8 mouse cellular contexts compared by ENCODE assay signal in the genomic region with DNA sequence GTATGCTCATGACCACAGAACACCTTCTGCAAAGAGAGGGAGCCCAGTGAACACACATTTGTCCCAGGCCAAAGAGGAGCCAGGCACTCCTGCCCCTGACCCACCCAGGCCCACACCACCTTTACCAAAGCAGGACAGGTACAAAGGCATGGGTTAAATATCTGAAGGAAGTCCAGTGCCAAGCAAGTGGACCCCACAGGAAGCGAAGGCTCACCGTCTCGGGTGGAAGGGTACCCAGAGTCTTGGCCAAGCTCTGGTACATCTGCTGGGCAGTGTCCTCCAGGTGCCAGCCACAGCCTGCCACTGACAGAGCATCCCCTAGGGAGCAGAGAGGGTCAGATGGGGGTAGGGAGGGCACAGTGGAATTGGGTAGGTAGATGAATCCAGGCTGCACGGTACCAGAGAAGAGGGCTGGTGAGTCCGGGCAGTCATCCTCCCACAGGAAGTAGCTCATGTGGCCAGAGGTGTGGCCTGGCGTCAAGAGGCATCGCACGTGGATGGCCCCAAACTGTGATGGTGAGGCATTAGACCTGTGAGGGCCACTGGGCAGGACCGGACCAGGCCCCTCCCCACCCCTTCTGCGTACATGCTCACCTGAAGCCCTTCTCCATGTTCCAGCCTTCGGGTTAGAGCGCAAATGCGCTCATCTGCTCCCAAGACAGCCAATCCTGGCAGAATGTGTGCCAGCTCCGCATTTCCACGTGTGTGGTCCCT. TPM values are rescaled to one million over a fixed set of nuclear protein-coding genes. Genes with fewer than 3 reads are reported as not detected.
DNase-seq lines count a peak whose midpoint lies in the region; ATAC-seq and TF ChIP-seq lines count a peak whose summit lies in the region.

No protein-coding gene starts in this region.

- intact Hi-C loops in left cerebral cortex, postnatal 10 days (cut with DNase I) = no loop called here

- no peak for TF ChIP-seq POLR2A in lung, adult 2 months (IDR thresholded peaks at IDR 0.05; ENCODE audit: borderline replicate concordance, extremely low read depth, low read depth, low read length)

- H3K27me3 ChIP-seq in forebrain, embryonic 14.5 days (replicated peaks; ENCODE audit: control insufficient read depth, insufficient read depth, low read length) = no peaks in the 10 kb centered on the region
- H3K27me3 ChIP-seq in liver, embryonic 12.5 days (replicated peaks) = no peaks in the 10 kb centered on the region

- peak overlapping the region; percentile 64 for H3K4me3 ChIP-seq in forebrain, embryonic 14.5 days (ENCODE audit: low read depth, low read length)
- H3K4me3 ChIP-seq in liver, embryonic 12.5 days = peak overlapping the region; percentile 73; the same call in 1 of the 2 replicates
- H3K4me3 ChIP-seq in lung, adult 2 months (replicated peaks; ENCODE audit: extremely low read depth, low read depth, low read length) = no peak overlapping the region

- 83% methylated on average over 15 of the region's 15 CpGs for WGBS in forebrain, embryonic 14.5 days
- 79% methylated on average over 15 of the region's 15 CpGs for WGBS in liver, embryonic 12.5 days (ENCODE audit: insufficient replicate concordance)
- 62% methylated on average over 15 of the region's 15 CpGs for WGBS in lung, adult 2 months

- H3K4me2 ChIP-seq in forebrain, embryonic 14.5 days (ENCODE audit: low read length) = peak overlapping the region; percentile 87
- peak overlapping the region; percentile 87 for H3K4me2 ChIP-seq in liver, embryonic 12.5 days

- H3K27ac ChIP-seq in forebrain, embryonic 14.5 days (ENCODE audit: low read depth, low read length) = no peak overlapping the region
- no peak overlapping the region for H3K27ac ChIP-seq in liver, embryonic 12.5 days

- peak overlapping the region; percentile 86 for H3K9ac ChIP-seq in forebrain, embryonic 14.5 days (ENCODE audit: low read length)
- H3K9ac ChIP-seq in liver, embryonic 12.5 days = peak overlapping the region; percentile 72; the same call in 1 of the 2 replicates

- H3K36me3 ChIP-seq in forebrain, embryonic 14.5 days (ENCODE audit: control insufficient read depth, insufficient read depth, low read length) = peaks cover 61% of the 10 kb centered on the region
- H3K36me3 ChIP-seq in liver, embryonic 12.5 days = peaks cover 64% of the 10 kb centered on the region

- ATAC-seq in forebrain, embryonic 14.5 days = no peak
- ATAC-seq in liver, embryonic 12.5 days = no peak

- peak; percentile 37 for DNase-seq in cerebellum, adult 8-10 months
- DNase-seq in cerebellum, adult 18-20 months = no peak
- DNase-seq in 416B (ENCODE audit: low read depth) = peak; percentile 54
- no peak for DNase-seq in forebrain, embryonic 14.5 days (ENCODE audit: low spot score)
- no peak for DNase-seq in left cerebral cortex, postnatal 10 days (ENCODE audit: extremely low spot score in 1 of 2, low spot score in 2 of 2)
- DNase-seq in gastrocnemius, postnatal 10 days = no peak
- DNase-seq in lung, adult 2 months = no peak

- H3K4me1 ChIP-seq in forebrain, embryonic 14.5 days (ENCODE audit: control insufficient read depth, insufficient read depth, low read length) = peaks cover 11% of the 10 kb centered on the region
- peaks cover 16% of the 10 kb centered on the region for H3K4me1 ChIP-seq in liver, embryonic 12.5 days
- H3K4me1 ChIP-seq in lung, adult 2 months (ENCODE audit: control insufficient read depth, insufficient read depth, low read length) = 0 out of 2 replicates have a peak, but pooled peaks cover 5% of the 10 kb centered on the region

- no peak for TF ChIP-seq CTCF in lung, adult 2 months (IDR thresholded peaks at IDR 0.05; ENCODE audit: insufficient read depth, low read length)

- no peaks in the 10 kb centered on the region for H3K9me3 ChIP-seq in forebrain, embryonic 14.5 days (replicated peaks; ENCODE audit: control insufficient read depth, low read length)
- no peaks in the 10 kb centered on the region for H3K9me3 ChIP-seq in liver, embryonic 12.5 days (replicated peaks)

RNA-seq across cellular contexts. Expression of gene Haghl, which starts 1.5 kb away (rescaled TPM):
- polyA plus RNA-seq in forebrain, embryonic 14.5 days (2014; fragmentation: Nextera tagmentation; extraction: Ambion mirVana) = 106 and 130 TPM in 2 replicates
- 11.4 and 11.9 TPM in 2 replicates for polyA plus RNA-seq in liver, embryonic 12.5 days (2016; fragmentation: Nextera tagmentation; extraction: Ambion mirVana)
- total RNA-seq in left cerebral cortex, postnatal 10 days (2021) = 100 to 1,000 TPM; 132 to 133 TPM
- total RNA-seq in gastrocnemius, postnatal 10 days (2021) = 10 to 100 TPM; 16.8 to 22.2 TPM
- 48.9 and 56.2 TPM in 2 replicates for polyA plus RNA-seq in lung, adult 2 months (2012; rRNA removed)

RNA-seq across cellular contexts. Expression of gene Ccdc78, which starts 2.4 kb away (rescaled TPM):
- polyA plus RNA-seq in forebrain, embryonic 14.5 days (2014; fragmentation: Nextera tagmentation; extraction: Ambion mirVana) = 0.14 TPM in 1 of 2 replicates, not detected in the other
- 0.17 TPM in 1 of 2 replicates, not detected in the other for polyA plus RNA-seq in liver, embryonic 12.5 days (2016; fragmentation: Nextera tagmentation; extraction: Ambion mirVana)
- under 1 TPM in 1 of 2 experiments, not detected in 1; 0.16 TPM for total RNA-seq in left cerebral cortex, postnatal 10 days (2021)
- total RNA-seq in gastrocnemius, postnatal 10 days (2021) = not detected
- polyA plus RNA-seq in lung, adult 2 months (2012; rRNA removed) = 14.0 and 15.6 TPM in 2 replicates

RNA-seq across cellular contexts. Expression of gene Fam173a, which starts 8.7 kb away (rescaled TPM):
- polyA plus RNA-seq in forebrain, embryonic 14.5 days (2014; fragmentation: Nextera tagmentation; extraction: Ambion mirVana) = 72.6 and 82.3 TPM in 2 replicates
- 59.8 and 68.1 TPM in 2 replicates for polyA plus RNA-seq in liver, embryonic 12.5 days (2016; fragmentation: Nextera tagmentation; extraction: Ambion mirVana)
- total RNA-seq in left cerebral cortex, postnatal 10 days (2021) = 10 to 100 TPM; 74.3 to 74.9 TPM
- total RNA-seq in gastrocnemius, postnatal 10 days (2021) = 10 to 100 TPM; 38.3 to 39.4 TPM
- polyA plus RNA-seq in lung, adult 2 months (2012; rRNA removed) = 114 and 128 TPM in 2 replicates

RNA-seq across cellular contexts. Expression of gene Narfl, which starts 10.4 kb away (rescaled TPM):
- 30.2 and 32.0 TPM in 2 replicates for polyA plus RNA-seq in forebrain, embryonic 14.5 days (2014; fragmentation: Nextera tagmentation; extraction: Ambion mirVana)
- 18.9 and 19.3 TPM in 2 replicates for polyA plus RNA-seq in liver, embryonic 12.5 days (2016; fragmentation: Nextera tagmentation; extraction: Ambion mirVana)
- 10 to 100 TPM; 26.2 to 26.3 TPM for total RNA-seq in left cerebral cortex, postnatal 10 days (2021)
- total RNA-seq in gastrocnemius, postnatal 10 days (2021) = 10 to 100 TPM; 24.3 to 28.4 TPM
- 13.1 and 20.1 TPM in 2 replicates for polyA plus RNA-seq in lung, adult 2 months (2012; rRNA removed)

RNA-seq across cellular contexts. Expression of gene AC134908.4, which starts 11.4 kb away (rescaled TPM):
- polyA plus RNA-seq in forebrain, embryonic 14.5 days (2014; fragmentation: Nextera tagmentation; extraction: Ambion mirVana) = 0.57 and 0.88 TPM in 2 replicates
- not detected in 2 replicates for polyA plus RNA-seq in liver, embryonic 12.5 days (2016; fragmentation: Nextera tagmentation; extraction: Ambion mirVana)
- total RNA-seq in left cerebral cortex, postnatal 10 days (2021) = 1 to 10 TPM; 1.7 to 2.3 TPM
- not detected for total RNA-seq in gastrocnemius, postnatal 10 days (2021)
- polyA plus RNA-seq in lung, adult 2 months (2012; rRNA removed) = 0.41 TPM in 1 of 2 replicates, not detected in the other

Comparison
In these comparisons a context has a peak if more than half of its experiments do, and no peak if none do; other contexts are left out.
1. DNase-seq: peak in cerebellum, adult 8-10 months (single experiment) and 416B (single experiment); none in cerebellum, adult 18-20 months (0 of 2), forebrain, embryonic 14.5 days (single experiment), left cerebral cortex, postnatal 10 days (0 of 2), gastrocnemius, postnatal 10 days (single experiment) and lung, adult 2 months (single experiment).
2. RNA of gene Ccdc78, which starts 2.4 kb away (polyA plus RNA-seq): 14.0 to 15.6 TPM in lung, adult 2 months; 0.17 TPM in liver, embryonic 12.5 days and 0.14 TPM in forebrain, embryonic 14.5 days; every median in the first group is over 10 times any median in the second.